Comparison of ENCODE assay signal across 10 mouse cellular contexts in the genomic region with DNA sequence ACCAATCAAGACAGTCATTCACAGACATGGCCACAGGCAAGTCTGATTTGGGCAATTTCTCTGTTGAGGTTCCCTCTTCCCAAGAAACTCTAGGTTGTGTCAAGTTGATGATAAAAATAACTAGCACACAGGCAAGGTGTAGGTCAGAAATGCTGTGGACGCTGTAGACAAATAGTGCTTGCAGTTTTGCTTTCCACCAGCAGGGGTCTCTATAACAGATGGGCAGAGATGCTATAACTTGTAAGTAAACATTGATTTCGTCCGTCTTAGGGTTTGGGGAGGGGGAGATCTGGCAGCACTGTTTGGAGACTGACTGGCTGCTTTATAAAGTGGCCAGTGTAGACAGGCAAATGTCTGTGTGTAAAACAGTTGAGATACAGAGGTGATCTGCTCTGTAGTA. TPM values are rescaled to one million over a fixed set of nuclear protein-coding genes. Genes with fewer than 3 reads are reported as not detected.
DNase-seq lines count a peak whose midpoint lies in the region; ATAC-seq and TF ChIP-seq lines count a peak whose summit lies in the region.
"Had no signal": no experiment of that assay in that cellular context is flagged by ENCODE, and none has a peak within 500 bp of the region (broad histone marks: within the 10 kb centered on the region; RNA-seq: fewer than 3 reads in every experiment).

No protein-coding gene starts in this region.

- H3K27ac ChIP-seq in heart, embryonic 13.5 days (replicated peaks), result peak overlapping the region; percentile 73; the same call in 1 of the 2 replicates
- no peak overlapping the region for H3K27ac ChIP-seq in heart, embryonic 10.5 days
- H3K27ac ChIP-seq in small intestine, adult 2 months (ENCODE audit: insufficient read depth, low read depth, low read length), result no peak overlapping the region
- H3K27ac ChIP-seq: embryonic facial prominence, embryonic 13.5 days; limb, embryonic 13.5 days had no signal

- peaks cover 20% of the 10 kb centered on the region for H3K4me1 ChIP-seq in heart, embryonic 13.5 days
- peaks cover 25% of the 10 kb centered on the region for H3K4me1 ChIP-seq in heart, embryonic 10.5 days
- H3K4me1 ChIP-seq in small intestine, adult 2 months (ENCODE audit: control insufficient read depth, insufficient read depth, insufficient read length, low read length), result 0 out of 2 replicates have a peak, but pooled peaks cover 2% of the 10 kb centered on the region
- H3K4me1 ChIP-seq: embryonic facial prominence, embryonic 13.5 days; limb, embryonic 13.5 days had no signal

- no peak for ATAC-seq in heart, embryonic 13.5 days (ENCODE audit: extremely low read depth, insufficient number of reproducible peaks, low FRiP score, low TSS enrichment)

- no peak overlapping the region for H3K4me2 ChIP-seq in heart, embryonic 13.5 days
- H3K4me2 ChIP-seq: embryonic facial prominence, embryonic 13.5 days; limb, embryonic 13.5 days had no signal

- peaks cover 66% of the 10 kb centered on the region for H3K36me3 ChIP-seq in heart, embryonic 13.5 days
- peaks cover 15% of the 10 kb centered on the region; the same call in 1 of the 2 replicates for H3K36me3 ChIP-seq in heart, embryonic 10.5 days
- peaks cover 20% of the 10 kb centered on the region for H3K36me3 ChIP-seq in small intestine, adult 2 months (ENCODE audit: control insufficient read depth, insufficient read depth, low read length)

- no peaks in the 10 kb centered on the region; the same call in 1 of the 2 replicates for H3K27me3 ChIP-seq in heart, embryonic 13.5 days (replicated peaks)
- peaks cover 20% of the 10 kb centered on the region for H3K27me3 ChIP-seq in heart, embryonic 10.5 days (ENCODE audit: insufficient read depth, poor library complexity, severe bottlenecking)
- no peaks in the 10 kb centered on the region for H3K27me3 ChIP-seq in small intestine, adult 2 months (ENCODE audit: control insufficient read depth, insufficient read depth, low read length)
- H3K27me3 ChIP-seq: embryonic facial prominence, embryonic 13.5 days; limb, embryonic 13.5 days had no signal

- no peaks in the 10 kb centered on the region for H3K9me3 ChIP-seq in heart, embryonic 13.5 days
- no peaks in the 10 kb centered on the region for H3K9me3 ChIP-seq in heart, embryonic 10.5 days
- H3K9me3 ChIP-seq: embryonic facial prominence, embryonic 13.5 days; limb, embryonic 13.5 days had no signal

- H3K9ac ChIP-seq in heart, embryonic 13.5 days, result peak overlapping the region; percentile 47; the same call in 1 of the 2 replicates
- H3K9ac ChIP-seq: embryonic facial prominence, embryonic 13.5 days; limb, embryonic 13.5 days had no signal

- no peak for TF ChIP-seq POLR2A in small intestine, adult 2 months (IDR thresholded peaks at IDR 0.05; ENCODE audit: low read depth, low read length)

- H3K4me3 ChIP-seq in heart, embryonic 13.5 days, result no peak overlapping the region
- H3K4me3 ChIP-seq in heart, embryonic 10.5 days, result no peak overlapping the region
- H3K4me3 ChIP-seq in small intestine, adult 2 months (ENCODE audit: low read depth, low read length), result no peak overlapping the region
- H3K4me3 ChIP-seq: embryonic facial prominence, embryonic 13.5 days; limb, embryonic 13.5 days had no signal

- peak; percentile 36; the same call in 1 of the 2 replicates for TF ChIP-seq CTCF in small intestine, adult 2 months (IDR thresholded peaks at IDR 0.05; ENCODE audit: extremely low read depth, insufficient read length, insufficient replicate concordance, low read depth, low read length)

- DNase-seq in heart, embryonic 10.5 days (ENCODE audit: low spot score), result no peak
- peak; percentile 54 for DNase-seq in right cerebral cortex, postnatal 14 days
- no peak for DNase-seq in right cerebral cortex, adult 18-20 months
- DNase-seq in cerebellum, adult 8-10 months, result peak; percentile 48
- peak; percentile 66 to 76 for DNase-seq in kidney, postnatal 4 days
- no peak for DNase-seq in urinary bladder, adult 18-20 months (ENCODE audit: low spot score in 2 of 2)

- 19% methylated on average over 3 of the region's 3 CpGs for WGBS in heart, embryonic 13.5 days
- WGBS in heart, embryonic 10.5 days, result 29% methylated on average over 3 of the region's 3 CpGs
- 19% methylated on average over 3 of the region's 3 CpGs for WGBS in small intestine, adult 2 months

RNA-seq across cellular contexts. Expression of gene Gsn, which starts 35.7 kb away (rescaled TPM):
- polyA plus RNA-seq in heart, embryonic 13.5 days (2015; fragmentation: Nextera tagmentation; extraction: Ambion mirVana), result 205 and 215 TPM in 2 replicates
- polyA plus RNA-seq in heart, embryonic 10.5 days (2016; fragmentation: Nextera tagmentation; extraction: Ambion mirVana), result 52.5 and 84.3 TPM in 2 replicates
- polyA plus RNA-seq in small intestine, adult 2 months (2012; rRNA removed), result 198 and 205 TPM in 2 replicates

RNA-seq across cellular contexts. Expression of gene Stom, which starts 44.9 kb away (rescaled TPM):
- 40.3 and 43.0 TPM in 2 replicates for polyA plus RNA-seq in heart, embryonic 13.5 days (2015; fragmentation: Nextera tagmentation; extraction: Ambion mirVana)
- polyA plus RNA-seq in heart, embryonic 10.5 days (2016; fragmentation: Nextera tagmentation; extraction: Ambion mirVana), result 32.9 and 34.0 TPM in 2 replicates
- 19.9 and 55.4 TPM in 2 replicates for polyA plus RNA-seq in small intestine, adult 2 months (2012; rRNA removed)

Comparison
In these comparisons a context has a peak if more than half of its experiments do, and no peak if none do; other contexts are left out.
1. DNase-seq: peak in right cerebral cortex, postnatal 14 days (single experiment), cerebellum, adult 8-10 months (single experiment) and kidney, postnatal 4 days (2 of 2); none in heart, embryonic 10.5 days (single experiment), right cerebral cortex, adult 18-20 months (single experiment) and urinary bladder, adult 18-20 months (0 of 2).